Mouse (Mus musculus): ENCODE data around the gene Cebpb.
A peak's percentile ranks its signal among the peaks of the same experiment; 100 is the strongest.

The Cebpb gene

GRCm38 (mm10) chr2:167721159-167721882 lies 32.6 kb downstream of the Cebpb start:
- DNase-seq (ENCODE audit: low spot score) = no peak

DNA sequence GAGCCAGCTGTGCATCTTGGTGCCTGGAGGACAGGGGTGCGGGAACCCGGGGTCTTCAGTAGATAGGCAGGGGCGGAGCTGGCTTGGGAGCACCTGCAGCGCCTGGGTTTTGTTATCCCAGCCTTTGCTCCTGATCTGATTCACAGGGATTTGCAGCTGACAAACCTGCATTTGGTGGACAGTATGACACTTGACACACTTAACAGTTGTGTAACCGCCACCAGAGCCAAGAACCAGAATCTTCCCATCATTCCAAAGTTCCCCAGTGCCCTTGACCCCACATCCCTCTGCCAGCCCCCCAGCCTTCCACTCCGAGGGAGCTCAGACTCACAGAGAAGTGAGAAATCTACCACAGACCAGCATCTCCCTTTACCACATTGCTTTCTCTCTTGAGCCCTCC lies 33.8 kb downstream of the Cebpb start:
- no peak for DNase-seq (ENCODE audit: low spot score)

DNA sequence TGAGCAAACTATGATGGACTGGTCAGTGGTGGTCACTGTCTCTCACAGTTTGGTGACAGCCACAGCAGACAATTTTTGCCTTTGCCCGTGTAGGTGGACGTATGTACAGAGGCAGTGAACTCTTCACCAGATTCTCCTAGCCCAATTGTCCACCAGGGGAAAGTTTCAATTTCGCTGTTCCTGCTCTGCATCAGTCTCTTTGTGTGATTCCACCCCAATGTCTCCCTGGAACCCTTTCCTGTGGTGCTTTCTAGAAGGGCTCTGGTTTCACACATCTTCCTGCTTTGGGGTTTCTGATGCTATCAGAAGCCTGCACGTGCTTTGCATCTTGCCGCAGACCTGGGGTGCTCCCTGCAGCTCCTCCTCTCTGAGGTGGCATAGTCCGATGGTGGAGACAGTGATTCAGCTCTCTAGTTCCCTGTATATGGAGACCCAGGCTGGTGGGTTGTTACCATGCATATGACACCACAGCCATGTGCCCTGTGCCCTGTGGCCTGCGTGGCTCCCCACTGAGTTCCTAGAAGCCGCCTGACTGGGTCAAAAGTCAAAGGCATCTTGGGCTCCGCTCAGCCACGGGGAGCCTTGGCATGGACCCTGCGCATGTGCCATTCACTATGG lies 35.0 kb downstream of the Cebpb start:
- DNase-seq (ENCODE audit: low spot score) = no peak

DNA sequence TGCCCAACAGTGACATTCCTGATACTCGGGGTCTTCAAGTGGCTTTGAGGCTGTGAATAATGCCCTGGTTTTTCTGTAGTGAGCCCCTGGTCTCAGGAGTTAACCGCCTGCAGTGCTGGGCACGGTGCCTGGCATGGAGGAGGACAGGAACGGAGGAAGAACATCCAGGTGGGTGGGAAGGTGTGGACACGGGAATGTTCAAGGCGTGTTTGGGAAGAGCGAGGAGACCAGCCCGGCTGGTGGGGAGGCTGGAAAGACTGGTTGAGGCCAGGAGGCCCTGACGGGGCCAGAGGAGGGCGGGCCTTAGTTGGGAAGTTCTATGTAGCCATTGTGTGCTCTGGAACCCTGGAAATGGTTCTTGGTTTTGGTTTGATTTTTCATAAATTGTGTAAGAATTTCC lies 37.2 kb downstream of the Cebpb start:
- no peak for DNase-seq (ENCODE audit: low spot score)

- peak; percentile 74 for DNase-seq (ENCODE audit: low spot score)
Measured at GRCm38 (mm10) chr2:167727161-167727560, 38.4 kb downstream of the Cebpb start.

DNA sequence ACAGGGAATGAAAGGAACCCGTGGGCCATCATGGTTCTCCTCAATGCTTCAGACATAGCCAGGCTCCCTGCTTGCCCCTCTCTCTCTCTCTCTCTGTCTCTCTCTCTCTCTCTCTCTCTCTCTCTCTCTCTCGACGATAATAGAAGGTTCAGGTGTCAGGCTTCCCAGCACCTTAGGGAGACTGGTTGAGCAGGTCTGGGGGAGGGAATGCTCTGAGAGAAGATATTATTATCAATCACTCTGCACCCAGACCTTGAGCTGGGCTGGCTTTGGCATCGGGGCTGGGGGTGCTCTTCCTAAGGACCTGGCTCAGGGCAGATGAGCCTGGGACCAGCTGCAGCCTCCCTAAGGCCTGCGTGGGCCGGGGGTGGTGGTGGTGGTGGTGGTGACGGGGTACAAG lies 41.3 kb downstream of the Cebpb start:
- DNase-seq (ENCODE audit: low spot score) = no peak

- DNase-seq (ENCODE audit: low spot score) = no peak
Measured at GRCm38 (mm10) chr2:167731149-167731548, 42.4 kb downstream of the Cebpb start.

GRCm38 (mm10) chr2:167734861-167735260 lies 46.1 kb downstream of the Cebpb start:
- DNase-seq (ENCODE audit: low spot score) = no peak

- DNase-seq (ENCODE audit: low spot score) = no peak
Measured at GRCm38 (mm10) chr2:167739030-167739429, 50.3 kb downstream of the Cebpb start.
